Mouse (Mus musculus): Measurements from ENCODE around the gene Sprr2k.

Sprr2k gene

GRCm38 (mm10) chr3:92432282-92432681 lies at the start of gene Sprr2k:
Sprr2k (plus strand) TSS chr3:92432582.
- no peak for DNase-seq (ENCODE audit: low read depth, low spot score)

GRCm38 (mm10) chr3:92385385-92385784 lies 47.0 kb upstream of the Sprr2k start, which contains the start of gene Sprr2h:
Sprr2h (plus strand) TSS chr3:92385685.
- no peak for DNase-seq (ENCODE audit: low read depth, low spot score)

- no peak for DNase-seq (ENCODE audit: low read depth, low spot score)
Observed at GRCm38 (mm10) chr3:92394301-92394700, 38.1 kb upstream of the Sprr2k start.

GRCm38 (mm10) chr3:92407691-92408090 lies 24.7 kb upstream of the Sprr2k start, which contains the start of gene Sprr2i:
Sprr2i (plus strand) TSS chr3:92407991.
- no peak for DNase-seq (ENCODE audit: low read depth, low spot score)

GRCm38 (mm10) chr3:92417782-92418181 lies 14.6 kb upstream of the Sprr2k start, which contains the start of gene Sprr2j-ps:
Sprr2j-ps (plus strand) TSS chr3:92418082.
- DNase-seq (ENCODE audit: low read depth, low spot score), result no peak

DNA sequence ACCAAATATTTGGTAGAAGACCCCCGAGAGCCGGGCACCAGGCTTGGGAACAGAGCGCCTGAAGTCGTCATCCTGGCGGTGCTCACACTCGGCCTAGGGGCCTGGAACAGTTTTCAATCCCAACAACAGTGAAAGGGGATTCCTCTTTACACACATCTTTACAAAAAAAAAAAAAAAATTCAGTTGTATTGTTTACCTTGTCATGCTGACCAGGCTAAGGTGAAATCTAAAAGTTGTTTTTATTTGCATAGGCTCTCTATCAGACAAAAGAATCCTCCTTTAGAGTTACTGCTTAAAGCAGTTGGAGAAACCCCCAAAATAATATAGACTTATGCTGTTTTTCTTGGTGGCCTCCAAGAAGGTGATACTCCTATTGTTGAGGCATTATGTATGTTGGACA lies 3.1 kb upstream of the Sprr2k start, which contains the start of gene Gm9774:
Gene Gm9774, minus strand, starts transcription at position 101 of the 400 bp plus-strand sequence.
- DNase-seq (ENCODE audit: low read depth, low spot score), result no peak

GRCm38 (mm10) chr3:92438689-92439088 lies 6.3 kb downstream of the Sprr2k start, which contains the start of gene Sprr1b:
Sprr1b (minus strand) TSS chr3:92438789.
- no peak for DNase-seq (ENCODE audit: low read depth, low spot score)

GRCm38 (mm10) chr3:92440177-92440576 lies 7.8 kb downstream of the Sprr2k start:
- DNase-seq (ENCODE audit: low read depth, low spot score), result no peak

DNA sequence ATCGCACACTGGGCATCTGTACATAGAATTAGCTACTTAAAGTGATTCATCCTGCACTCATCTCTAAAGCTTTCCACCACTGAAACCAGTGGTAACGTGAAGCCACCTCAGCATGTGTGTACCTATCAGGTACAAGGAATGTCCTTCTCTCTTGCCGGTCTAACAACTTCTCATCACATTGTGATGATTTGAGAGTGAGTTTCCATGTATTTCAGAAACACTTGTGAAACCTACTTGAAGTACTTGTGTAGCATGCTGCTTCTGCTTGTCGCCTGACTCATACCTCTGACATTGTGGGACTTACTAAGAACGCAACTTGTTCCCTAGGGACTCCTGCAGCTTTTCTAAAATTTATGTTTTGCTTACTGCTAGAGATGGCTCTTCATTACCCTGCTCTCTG lies 22.8 kb downstream of the Sprr2k start:
- no peak for DNase-seq (ENCODE audit: low read depth, low spot score)

- DNase-seq (ENCODE audit: low read depth, low spot score), result no peak
Observed at GRCm38 (mm10) chr3:92458620-92459019, 26.2 kb downstream of the Sprr2k start, which contains the start of gene Sprr3. Sprr3 (minus strand) TSS chr3:92458720.

GRCm38 (mm10) chr3:92466576-92466975 lies 34.2 kb downstream of the Sprr2k start:
- no peak for DNase-seq (ENCODE audit: low read depth, low spot score)

DNA sequence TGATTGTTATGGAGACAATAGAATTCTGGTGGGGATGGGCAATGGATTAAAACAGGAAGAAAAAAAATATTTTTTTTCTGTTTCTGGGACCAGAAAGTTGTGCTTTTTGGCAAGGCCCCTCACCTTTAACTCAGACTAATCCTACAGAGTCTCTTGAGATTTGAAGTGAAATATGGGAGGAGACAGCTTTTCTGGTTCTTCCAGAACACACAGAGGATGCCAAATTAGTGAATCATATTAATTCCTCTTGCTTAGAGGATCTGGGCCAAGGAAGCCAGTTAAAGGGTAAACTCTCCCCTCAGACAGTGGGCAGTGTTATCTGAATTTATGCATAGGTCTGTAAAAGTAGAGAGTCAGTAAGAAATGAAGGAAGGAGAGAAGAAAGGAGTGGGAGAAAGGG lies 35.0 kb downstream of the Sprr2k start:
- no peak for DNase-seq (ENCODE audit: low read depth, low spot score)

DNA sequence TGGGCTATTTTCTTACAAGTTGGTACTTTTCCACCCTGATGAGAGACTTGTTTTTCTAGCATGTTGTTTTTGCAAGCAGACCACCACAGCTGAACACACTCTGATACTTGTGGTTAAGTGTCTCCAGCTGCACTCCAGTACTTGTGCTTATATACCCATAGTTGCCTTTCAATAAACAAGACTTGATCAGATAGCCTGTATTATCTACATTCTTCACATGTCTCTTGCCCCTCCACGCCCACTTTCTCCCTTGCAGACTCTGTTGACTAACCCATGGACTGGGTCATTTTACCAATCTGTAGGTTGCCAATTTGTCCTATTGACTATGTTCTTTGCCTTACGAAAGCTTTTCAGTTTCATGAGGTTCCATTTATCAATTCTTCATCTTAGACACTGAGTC lies 37.7 kb downstream of the Sprr2k start:
- no peak for DNase-seq (ENCODE audit: low read depth, low spot score)

DNA sequence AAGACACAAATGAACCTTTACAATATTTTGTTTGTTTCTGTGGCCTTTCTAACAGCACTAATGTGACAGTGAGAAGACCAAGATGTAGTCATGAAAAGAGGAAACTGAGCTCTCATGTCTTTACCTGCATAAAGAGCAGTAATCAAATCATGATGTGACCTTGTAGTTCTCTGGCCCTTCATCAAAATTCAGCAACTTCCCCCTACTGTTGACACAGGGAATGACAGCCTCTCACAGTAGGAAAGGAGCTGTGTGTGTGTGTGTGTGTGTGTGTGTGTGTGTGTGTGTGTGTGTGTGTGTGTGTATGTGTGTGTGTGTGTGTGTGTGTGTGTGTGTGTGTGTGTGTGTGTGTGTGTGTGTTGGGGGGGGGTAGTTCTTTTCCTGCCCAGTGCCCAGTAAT lies 48.9 kb downstream of the Sprr2k start:
- peak; percentile 1 for DNase-seq (ENCODE audit: low read depth, low spot score)
